Mouse (Mus musculus) heart, embryonic 10.5 days (tissue): ENCODE measurements around the gene Egf. TPM values are rescaled to one million over a fixed set of nuclear protein-coding genes. Genes with fewer than 3 reads are reported as not detected.

Experiments
- DNase-seq: peaks from one replicate; pipeline ENCODE4 v3.0.0-alpha.2; 2017; ENCODE audit warnings: low spot score
- H3K27ac ChIP-seq: fragments of 300-500 bp; sonication (generic); 2 replicates; pipeline ENCODE4 v1.5.1; 2016; ENCODE audit warnings: mild to moderate bottlenecking
- H3K27me3 ChIP-seq: fragments of 300-500 bp; sonication (generic); 2 replicates; pipeline ENCODE4 v1.6.1; 2016; ENCODE audit warnings: mild to moderate bottlenecking; ENCODE audit not compliant: poor library complexity, insufficient read depth, severe bottlenecking
- H3K36me3 ChIP-seq: fragments of 300-500 bp; sonication (generic); 2 replicates; pipeline ENCODE4 v1.6.1; 2016; ENCODE audit warnings: mild to moderate bottlenecking, moderate library complexity
- H3K4me1 ChIP-seq: fragments of 300-500 bp; sonication (generic); 2 replicates; pipeline ENCODE4 v1.6.1; 2016; ENCODE audit warnings: mild to moderate bottlenecking
- H3K4me3 ChIP-seq: fragments of 300-500 bp; sonication (generic); 2 replicates; pipeline ENCODE4 v1.5.1; 2016; ENCODE audit warnings: mild to moderate bottlenecking, moderate library complexity
- H3K9me3 ChIP-seq: fragments of 300-500 bp; sonication (generic); 2 replicates; pipeline ENCODE4 v1.6.1; 2016; ENCODE audit warnings: mild to moderate bottlenecking, moderate library complexity
- WGBS: fragments of 180-500 bp; shearing (Covaris S2); methylation state at CpG from one replicate; pipeline ENCODE4 v1.1.7; 2016; 5-methylcytosine and 5-hydroxymethylcytosine counted together
- microRNA-seq: library from miRNA; unstranded; fragments of <30 nt; microRNA quantifications from one replicate; pipeline ENCODE4, GENCODE M21; 2017
- polyA plus RNA-seq: library from polyadenylated mRNA; unstranded; fragments of >200 nt; fragmentation: Nextera tagmentation; extraction: Ambion mirVana; gene quantifications from 2 replicates; pipeline ENCODE4 v1.2.1, GENCODE M21; 2016

Egf gene
- polyA plus RNA-seq, 1 experiment from 2014 or later: 1.3 TPM

DNA sequence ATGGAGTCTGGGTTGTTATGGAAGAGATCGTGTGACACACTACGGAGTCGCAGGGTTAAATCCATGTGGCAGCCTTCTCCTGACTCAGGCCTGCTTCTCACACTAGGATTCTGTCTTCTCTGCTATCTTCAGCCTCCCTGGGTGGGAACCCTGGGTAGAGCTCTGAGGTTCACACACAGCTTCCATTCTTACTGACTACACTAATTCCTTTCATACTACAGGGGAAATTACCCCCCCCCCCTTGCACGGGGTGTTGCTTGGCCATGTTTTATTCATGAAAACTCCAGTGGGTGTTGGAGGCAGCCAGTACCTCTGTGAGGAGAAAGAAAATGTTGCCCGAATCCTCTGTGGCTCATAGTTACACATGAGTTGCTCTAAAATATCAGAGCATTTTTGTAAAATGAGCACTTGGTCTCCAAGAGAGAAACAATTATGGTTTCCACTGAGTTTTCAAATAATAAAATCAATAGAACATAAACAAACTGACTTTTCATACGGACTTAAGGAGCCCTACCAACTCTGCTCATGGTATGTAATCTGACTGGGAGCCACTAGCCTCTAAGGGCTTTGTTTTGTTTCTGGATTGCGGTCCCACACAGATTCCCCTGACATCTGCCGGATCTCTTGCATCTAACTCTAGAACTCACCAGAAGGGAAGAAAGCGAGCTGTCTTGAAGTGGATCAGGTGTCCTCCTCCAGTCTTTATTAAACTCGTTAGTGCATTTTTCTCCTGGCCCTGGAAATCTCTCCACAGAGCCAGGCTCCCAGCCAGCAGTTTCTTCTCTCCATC, 114.7 kb downstream of the Egf start:
- no peak overlapping the region for H3K27ac ChIP-seq
- H3K27me3 ChIP-seq: no peaks in the 10 kb centered on the region
- no peak for DNase-seq
- H3K4me3 ChIP-seq: no peak overlapping the region
- no peaks in the 10 kb centered on the region for H3K36me3 ChIP-seq
- 0 out of 2 replicates have a peak, but pooled peaks cover 9% of the 10 kb centered on the region for H3K4me1 ChIP-seq
- 74% methylated on average over 10 of the region's 10 CpGs for WGBS
- no peaks in the 10 kb centered on the region for H3K9me3 ChIP-seq

DNA sequence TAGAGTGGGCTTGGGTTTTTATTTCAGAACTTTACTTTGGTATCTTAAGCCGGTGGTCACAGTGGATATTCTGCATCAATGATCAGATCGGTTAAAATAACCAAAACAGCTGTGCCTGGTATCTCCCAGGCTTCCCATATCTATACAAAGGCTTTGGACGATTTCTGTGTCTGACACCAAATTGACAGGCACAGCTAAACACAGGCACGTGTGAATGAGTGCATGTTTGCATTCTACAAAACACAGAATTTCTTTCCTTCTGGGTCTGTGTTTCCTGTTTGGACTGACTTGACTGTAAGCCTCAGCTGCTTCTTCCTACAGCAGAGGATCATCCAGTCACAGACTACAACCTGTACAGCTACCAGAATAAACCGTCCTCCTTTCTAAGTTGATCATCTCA, 115.4 kb downstream of the Egf start:
- 65% methylated on average over 5 of the region's 5 CpGs for WGBS
- Histone ChIP-seq H3K4me3 (no peak overlapping the region), H3K27ac (no peak overlapping the region), H3K4me1 (0 out of 2 replicates have a peak, but pooled peaks cover 9% of the 10 kb centered on the region), H3K27me3 (no peaks in the 10 kb centered on the region), H3K9me3 (no peaks in the 10 kb centered on the region), H3K36me3 (no peaks in the 10 kb centered on the region)
- no peak for DNase-seq

DNA sequence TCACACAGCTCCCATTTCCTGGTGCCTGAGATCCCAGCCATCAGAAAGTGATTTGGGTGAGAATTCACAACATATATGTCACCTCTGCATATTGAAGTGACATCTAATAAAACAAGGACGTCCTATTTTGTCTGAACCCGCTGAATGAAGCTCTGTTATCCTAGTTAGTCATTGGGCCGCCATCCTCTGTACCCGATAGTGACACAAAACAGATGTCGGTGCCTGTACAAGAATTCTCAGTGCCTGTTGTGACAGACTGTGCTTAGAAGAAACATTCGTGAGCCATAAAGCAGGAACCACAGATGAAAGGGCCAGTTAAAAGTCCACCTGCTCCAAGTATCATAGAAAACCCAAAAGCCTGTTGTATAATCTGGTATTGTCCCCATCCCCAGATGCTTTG, 117.7 kb downstream of the Egf start:
- 58% methylated on average over 6 of the region's 6 CpGs for WGBS
- Histone ChIP-seq H3K27ac (no peak overlapping the region), H3K36me3 (peaks cover 6% of the 10 kb centered on the region), H3K4me3 (no peak overlapping the region), H3K9me3 (no peaks in the 10 kb centered on the region), H3K4me1 (peaks cover 23% of the 10 kb centered on the region), H3K27me3 (no peaks in the 10 kb centered on the region)
- no peak for DNase-seq

DNA sequence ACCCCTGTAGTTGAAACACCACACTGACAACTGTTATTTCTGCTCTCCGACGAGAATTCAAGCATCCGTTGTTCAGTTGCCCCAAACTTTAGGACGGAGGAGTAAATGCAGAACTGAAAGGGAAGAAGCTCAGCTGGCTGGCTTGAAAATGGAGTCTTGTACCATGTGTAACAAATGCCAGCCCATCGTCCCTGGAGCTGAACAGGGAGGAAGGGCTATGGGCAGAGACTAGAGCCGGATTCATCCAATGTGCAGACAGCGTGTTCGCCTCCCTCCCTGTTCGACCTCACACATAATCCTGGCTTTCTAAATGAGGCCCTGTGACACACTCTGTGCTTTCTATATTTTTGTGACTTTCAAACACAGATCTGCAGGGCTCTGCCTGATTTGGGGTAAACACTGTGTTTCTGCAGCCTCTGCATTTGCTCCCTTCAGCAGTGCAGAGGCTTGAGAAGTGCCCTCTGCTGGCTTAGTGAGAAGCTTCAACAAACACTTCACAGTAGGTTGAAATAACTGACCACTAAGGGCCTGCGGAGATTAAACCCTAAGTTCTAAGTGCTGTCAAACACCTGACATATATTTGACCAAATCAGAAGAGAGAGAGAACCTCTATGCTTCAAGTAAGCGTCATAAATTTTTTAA, 120.7 kb downstream of the Egf start:
- Histone ChIP-seq H3K36me3 (peaks cover 11% of the 10 kb centered on the region), H3K4me1 (peaks cover 23% of the 10 kb centered on the region), H3K27ac (no peak overlapping the region), H3K4me3 (no peak overlapping the region), H3K27me3 (no peaks in the 10 kb centered on the region), H3K9me3 (no peaks in the 10 kb centered on the region)
- 83% methylated on average over 11 of the region's 11 CpGs for WGBS
- no peak for DNase-seq

DNA sequence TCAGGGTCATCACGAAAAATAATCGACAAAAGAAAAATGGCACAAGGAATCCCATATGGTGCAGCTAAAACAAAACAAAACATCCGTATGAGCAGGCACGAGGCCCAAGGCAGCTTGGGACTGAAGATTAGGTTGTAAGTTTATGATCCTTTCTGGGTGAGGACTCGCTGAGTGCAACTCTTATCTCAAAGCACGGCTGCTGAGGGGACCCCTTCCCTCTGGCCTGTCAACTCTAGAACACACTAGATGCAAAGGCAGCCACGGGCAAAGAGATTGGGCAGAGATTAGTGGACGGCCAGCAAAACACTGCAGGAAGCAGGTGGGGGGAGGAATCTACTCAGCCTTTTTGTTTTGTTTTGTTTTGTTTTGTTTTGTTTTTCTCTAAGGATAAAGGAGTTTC, 121.6 kb downstream of the Egf start:
- Histone ChIP-seq H3K9me3 (no peaks in the 10 kb centered on the region), H3K4me3 (no peak overlapping the region), H3K27me3 (no peaks in the 10 kb centered on the region), H3K36me3 (peaks cover 17% of the 10 kb centered on the region), H3K27ac (no peak overlapping the region), H3K4me1 (peaks cover 23% of the 10 kb centered on the region)
- WGBS: 31% methylated on average over 8 of the region's 8 CpGs
- DNase-seq: no peak

DNA sequence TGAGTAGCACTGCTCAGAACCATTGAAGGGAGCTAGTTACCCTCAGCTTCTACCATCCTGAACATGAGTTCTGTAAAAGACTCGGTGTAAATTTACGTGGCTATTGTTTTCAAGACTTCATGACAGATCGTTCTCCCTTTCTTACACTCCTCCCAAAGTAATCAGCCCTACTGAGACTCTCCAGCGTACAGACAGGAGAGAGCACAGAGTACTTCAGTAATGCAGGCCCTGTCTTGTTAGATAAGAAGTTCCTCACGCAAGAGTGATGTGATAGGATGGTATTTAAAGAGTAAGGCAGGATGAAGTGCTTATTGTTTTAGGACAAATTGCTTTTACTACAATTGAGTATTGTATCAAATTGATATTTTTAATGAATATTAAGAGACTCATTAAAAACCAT, 123.3 kb downstream of the Egf start:
- Histone ChIP-seq H3K36me3 (peaks cover 20% of the 10 kb centered on the region), H3K4me3 (no peak overlapping the region), H3K27ac (no peak overlapping the region), H3K27me3 (no peaks in the 10 kb centered on the region), H3K9me3 (no peaks in the 10 kb centered on the region), H3K4me1 (peaks cover 17% of the 10 kb centered on the region)
- 57% methylated on average over 5 of the region's 5 CpGs for WGBS
- DNase-seq: no peak

DNA sequence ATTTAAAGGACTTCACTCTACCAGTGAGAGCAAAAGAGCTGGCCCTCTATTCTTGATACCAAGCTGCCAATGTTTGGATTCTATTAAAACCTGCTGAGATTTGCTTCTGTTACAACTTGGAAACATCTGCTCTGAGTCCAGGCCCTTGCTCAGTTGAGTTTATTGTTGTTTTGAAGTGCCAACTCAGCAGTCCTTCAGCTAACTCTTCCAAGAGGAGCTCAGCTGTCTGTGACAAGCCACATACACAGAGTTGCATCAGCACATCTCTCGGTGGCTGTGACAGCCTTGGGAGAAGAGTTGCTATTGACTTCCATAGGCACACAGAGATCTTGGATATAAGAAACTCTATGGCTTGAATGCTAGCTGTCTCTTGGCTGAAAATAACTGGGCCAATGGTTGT, 124.1 kb downstream of the Egf start:
- H3K4me3 ChIP-seq: no peak overlapping the region
- no peaks in the 10 kb centered on the region for H3K9me3 ChIP-seq
- H3K4me1 ChIP-seq: peaks cover 14% of the 10 kb centered on the region
- WGBS: 47% methylated on average over 1 of the region's 1 CpGs
- DNase-seq: no peak
- H3K27me3 ChIP-seq: no peaks in the 10 kb centered on the region
- peaks cover 20% of the 10 kb centered on the region for H3K36me3 ChIP-seq
- H3K27ac ChIP-seq: no peak overlapping the region

Small RNA genes lying within 50 kb of the gene (microRNA-seq; reads per million reads assigned to microRNA genes)
- gene Gm24515: not detected

Other genes starting within 250 kb of the Egf start
- gene Elovl6, start 223.0 kb downstream of the Egf start, polyA plus RNA-seq: 24.7 and 35.8 TPM in 2 replicates
- gene Lrit3, start 48.7 kb upstream of the Egf start, polyA plus RNA-seq: 0.08 TPM in 1 of 2 replicates, not detected in the other
- gene Rrh, start 67.3 kb upstream of the Egf start, polyA plus RNA-seq: not detected in 2 replicates
- gene Gar1, start 76.1 kb upstream of the Egf start, polyA plus RNA-seq: 59.0 and 97.1 TPM in 2 replicates
- gene Cfi, start 80.6 kb upstream of the Egf start, polyA plus RNA-seq: 0.67 and 5.9 TPM in 2 replicates
- 53.3 and 64.1 TPM in 2 replicates for gene Pla2g12a, start 123.3 kb upstream of the Egf start, polyA plus RNA-seq
- 78.4 and 99.8 TPM in 2 replicates for gene Casp6, start 146.1 kb upstream of the Egf start, polyA plus RNA-seq
- 3.9 and 6.0 TPM in 2 replicates for gene Mcub, start 214.9 kb upstream of the Egf start, polyA plus RNA-seq